Mouse (Mus musculus): ENCODE results near the gene Iqcf4.

The Iqcf4 gene

GRCm38 (mm10) chr9:106519433-106519832 lies 51.4 kb downstream of the Iqcf4 start:
- intact Hi-C loops (cut with DNase I) = no loop called here
